Mouse (Mus musculus) testis, adult 2 months (tissue): ENCODE results near the gene Kcnq1.

ENCODE experiments used
- CTCF ChIP-seq: fragments of 200-500 bp; IDR thresholded peaks from 2 replicates; pipeline ENCODE4 v1.5.1; 2012; ENCODE audit warnings: low read depth, mild to moderate bottlenecking, inconsistent platforms, low read length, moderate library complexity; ENCODE audit not compliant: control insufficient read depth, insufficient read depth, insufficient replicate concordance
- POLR2A ChIP-seq: fragments of 200-500 bp; IDR thresholded peaks from 2 replicates; pipeline ENCODE4 v1.6.1; 2012; ENCODE audit warnings: low read depth, mild to moderate bottlenecking, inconsistent platforms, low read length, moderate library complexity; ENCODE audit not compliant: control insufficient read depth

DNA sequence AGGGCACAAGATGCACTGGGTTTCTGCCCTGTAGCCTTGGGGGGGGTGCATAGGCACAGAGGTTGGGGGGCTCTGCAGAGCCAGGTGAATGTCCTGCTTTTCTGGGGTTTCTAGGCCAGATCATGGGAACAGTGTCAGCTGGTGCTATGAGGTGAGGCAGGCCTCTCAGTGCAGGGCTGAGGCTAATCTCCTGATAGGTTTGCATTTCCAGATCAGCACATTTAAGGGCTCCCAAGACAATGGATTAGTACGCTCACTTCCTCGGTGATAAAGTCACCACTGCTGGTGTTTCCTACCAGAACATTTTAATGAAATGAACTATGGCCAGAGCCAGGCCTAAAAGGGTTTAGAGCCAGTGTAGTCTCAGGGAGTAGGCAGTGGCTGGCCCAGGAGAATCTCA is 36.5 kb downstream of the Kcnq1 start:
- TF ChIP-seq POLR2A (no peak), CTCF (no peak)
